Mouse (Mus musculus) heart, embryonic 15.5 days (tissue): ENCODE data around the gene Stil. TPM values are rescaled to one million over a fixed set of nuclear protein-coding genes. Genes with fewer than 3 reads are reported as not detected.
A peak's percentile ranks its signal among the peaks of the same experiment; 100 is the strongest.

Experiments
- ATAC-seq: fragments of 200-750 bp; cut with Nextera tagmentation; replicated peaks from 2 replicates; pipeline ENCODE4 v1.8.0; 2017; ENCODE audit warnings: low read depth, moderate TSS enrichment; ENCODE audit not compliant: insufficient number of reproducible peaks, insufficient read depth, low FRiP score
- H3K27ac ChIP-seq: fragments of 300-500 bp; sonication (generic); 2 replicates; pipeline ENCODE4 v1.5.1; 2015; ENCODE audit warnings: mild to moderate bottlenecking, inconsistent platforms
- H3K27me3 ChIP-seq: fragments of 300-500 bp; sonication (generic); 2 replicates; pipeline ENCODE4 v1.6.1; 2015; ENCODE audit warnings: inconsistent platforms
- H3K36me3 ChIP-seq: fragments of 300-500 bp; sonication (generic); 2 replicates; pipeline ENCODE4 v1.6.1; 2015; ENCODE audit warnings: mild to moderate bottlenecking, inconsistent platforms
- H3K4me1 ChIP-seq: fragments of 300-500 bp; sonication (generic); replicated peaks from 2 replicates; pipeline ENCODE4 v1.6.1; 2015; ENCODE audit warnings: inconsistent platforms
- H3K4me2 ChIP-seq: fragments of 300-500 bp; sonication (generic); 2 replicates; pipeline ENCODE4 v1.6.1; 2015; ENCODE audit warnings: inconsistent platforms, mild to moderate bottlenecking, moderate library complexity
- H3K4me3 ChIP-seq: fragments of 300-500 bp; sonication (generic); 2 replicates; pipeline ENCODE4 v1.5.1; 2015; ENCODE audit warnings: mild to moderate bottlenecking, inconsistent platforms
- H3K9ac ChIP-seq: fragments of 300-500 bp; sonication (generic); 2 replicates; pipeline ENCODE4 v1.6.1; 2015; ENCODE audit warnings: mild to moderate bottlenecking, inconsistent platforms
- H3K9me3 ChIP-seq: fragments of 300-500 bp; sonication (generic); replicated peaks from 2 replicates; pipeline ENCODE4 v1.6.1; 2016; ENCODE audit warnings: inconsistent platforms
- WGBS: fragments of 180-500 bp; shearing (Covaris S2); methylation state at CpG from one replicate; pipeline ENCODE4 v1.1.7; 2015; ENCODE audit warnings: mixed read lengths; 5-methylcytosine and 5-hydroxymethylcytosine counted together
- polyA plus RNA-seq: library from polyadenylated mRNA; unstranded; fragments of >200 nt; fragmentation: Nextera tagmentation; extraction: Ambion mirVana; gene quantifications from 2 replicates; pipeline ENCODE4 v1.2.1, GENCODE M21; 2015

The Stil gene
- polyA plus RNA-seq, 1 experiment from 2014 or later: 6.5 TPM

DNA sequence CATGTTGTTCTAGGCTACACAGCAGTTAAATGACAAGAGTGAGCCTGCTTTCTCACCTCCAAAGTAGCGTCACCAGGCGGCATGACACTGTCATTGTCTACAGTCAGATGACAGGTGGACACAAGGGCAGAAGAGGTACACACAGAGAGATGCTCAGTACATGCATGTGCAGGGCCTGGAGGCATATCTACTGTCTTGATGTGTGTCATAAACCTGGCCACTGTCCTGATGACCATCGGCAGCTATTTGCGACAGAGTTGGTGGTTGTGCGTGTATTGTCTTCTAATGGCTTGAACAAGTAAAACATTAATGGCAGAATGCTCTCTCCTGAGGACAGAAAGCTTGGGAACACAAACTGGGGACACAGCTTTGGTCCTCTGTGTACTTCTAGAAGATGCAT is 51.3 kb downstream of the Stil start:
- peaks cover 58% of the 10 kb centered on the region for H3K27me3 ChIP-seq
- H3K9me3 ChIP-seq: no peaks in the 10 kb centered on the region
- WGBS: 71% methylated on average over 5 of the region's 5 CpGs
- peaks cover 15% of the 10 kb centered on the region for H3K4me1 ChIP-seq
- H3K4me3 ChIP-seq: no peak overlapping the region
- no peak overlapping the region for H3K27ac ChIP-seq
- no peaks in the 10 kb centered on the region for H3K36me3 ChIP-seq
- no peak overlapping the region for H3K4me2 ChIP-seq
- H3K9ac ChIP-seq: no peak overlapping the region
- no peak for ATAC-seq

- Histone ChIP-seq H3K9ac (peak overlapping the region; percentile 37), H3K27me3 (peaks cover 69% of the 10 kb centered on the region), H3K4me1 (peaks cover 26% of the 10 kb centered on the region), H3K36me3 (no peaks in the 10 kb centered on the region), H3K27ac (peak overlapping the region; percentile 74), H3K4me2 (peak overlapping the region; percentile 76), H3K4me3 (peak overlapping the region; percentile 43), H3K9me3 (no peaks in the 10 kb centered on the region)
- ATAC-seq: peak; percentile 74
- under 1% methylated on average over 36 of the region's 36 CpGs for WGBS
These were observed 52.5 kb downstream of the Stil start for GRCm38 (mm10) chr4:115052343-115053005.

DNA sequence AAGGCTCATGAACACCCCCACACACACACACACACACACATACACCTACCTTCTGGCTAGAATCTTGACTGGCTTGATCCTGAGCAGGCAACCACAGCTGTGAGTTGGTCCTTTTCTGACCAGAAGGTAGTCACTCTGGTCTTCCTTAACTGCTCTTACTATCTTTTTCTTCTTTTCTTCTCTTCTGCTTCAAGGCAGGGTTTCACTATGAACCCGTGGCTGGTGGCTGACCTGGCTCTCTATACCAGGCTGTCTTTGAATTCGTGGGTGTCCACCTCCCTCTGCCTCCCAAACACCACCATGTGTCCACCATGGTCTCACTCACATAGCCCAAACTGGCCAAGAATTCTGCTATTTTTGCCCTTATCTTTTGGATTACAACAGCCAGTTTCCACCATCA is 55.1 kb downstream of the Stil start:
- Histone ChIP-seq H3K4me3 (no peak overlapping the region), H3K36me3 (no peaks in the 10 kb centered on the region), H3K27ac (no peak overlapping the region), H3K27me3 (peaks cover 82% of the 10 kb centered on the region), H3K4me1 (peaks cover 29% of the 10 kb centered on the region), H3K9me3 (no peaks in the 10 kb centered on the region), H3K4me2 (no peak overlapping the region), H3K9ac (no peak overlapping the region)
- ATAC-seq: no peak
- 23% methylated on average over 2 of the region's 2 CpGs for WGBS

GRCm38 (mm10) chr4:115055691-115056090 is 55.7 kb downstream of the Stil start:
- Histone ChIP-seq H3K27ac (no peak overlapping the region; the same call in 1 of the 2 replicates), H3K27me3 (peaks cover 87% of the 10 kb centered on the region), H3K36me3 (no peaks in the 10 kb centered on the region), H3K9me3 (no peaks in the 10 kb centered on the region), H3K4me3 (no peak overlapping the region; the same call in 1 of the 2 replicates), H3K9ac (no peak overlapping the region), H3K4me2 (peak overlapping the region; percentile 66; the same call in 1 of the 2 replicates), H3K4me1 (peaks cover 29% of the 10 kb centered on the region)
- 28% methylated on average over 3 of the region's 3 CpGs for WGBS
- ATAC-seq: no peak

DNA sequence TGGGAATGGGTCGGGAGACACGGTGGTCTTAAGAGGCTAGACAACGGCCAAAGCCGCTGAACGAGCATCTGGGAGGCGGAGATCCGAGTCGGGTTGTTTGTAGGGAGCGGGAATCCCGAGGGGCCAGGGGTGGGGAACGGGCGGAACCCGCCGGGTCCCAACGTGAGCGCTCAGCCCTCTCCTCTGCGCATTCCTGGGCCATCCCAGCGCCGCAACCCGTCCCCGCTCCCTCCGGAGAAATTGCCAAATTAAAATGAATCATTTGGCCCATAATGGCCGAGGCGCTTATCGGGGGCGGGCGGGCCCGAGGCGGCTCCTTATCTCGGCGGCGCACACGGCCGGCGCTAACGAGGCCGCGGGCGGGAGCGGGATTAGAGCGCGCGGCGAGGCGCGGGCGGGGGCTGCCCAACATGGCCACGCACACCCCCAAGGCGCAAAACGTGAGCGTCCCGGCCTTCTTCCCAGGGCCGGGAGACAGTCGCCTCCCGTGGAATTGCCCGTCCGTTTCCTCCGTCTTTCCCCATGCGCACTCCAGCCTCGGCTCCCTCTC is 56.5 kb downstream of the Stil start, which contains the start of gene Tal1:
Gene Tal1 (plus strand): TSS at position 56 of the 550 bp plus-strand sequence.
- H3K9ac ChIP-seq: peak within 1 kb of the TSS; percentile 49
- H3K27ac ChIP-seq: peak within 1 kb of the TSS; percentile 75
- peak within 1 kb of the TSS; percentile 66 for H3K4me2 ChIP-seq
- ATAC-seq: peak; percentile 25
- H3K9me3 ChIP-seq: no peaks in the 10 kb centered on the region
- no peaks in the 10 kb centered on the region for H3K36me3 ChIP-seq
- H3K4me3 ChIP-seq: peak within 1 kb of the TSS; percentile 51
- H3K27me3 ChIP-seq: peaks cover 89% of the 10 kb centered on the region
- peaks cover 29% of the 10 kb centered on the region for H3K4me1 ChIP-seq
- under 1% methylated on average over 58 of the region's 60 CpGs for WGBS

DNA sequence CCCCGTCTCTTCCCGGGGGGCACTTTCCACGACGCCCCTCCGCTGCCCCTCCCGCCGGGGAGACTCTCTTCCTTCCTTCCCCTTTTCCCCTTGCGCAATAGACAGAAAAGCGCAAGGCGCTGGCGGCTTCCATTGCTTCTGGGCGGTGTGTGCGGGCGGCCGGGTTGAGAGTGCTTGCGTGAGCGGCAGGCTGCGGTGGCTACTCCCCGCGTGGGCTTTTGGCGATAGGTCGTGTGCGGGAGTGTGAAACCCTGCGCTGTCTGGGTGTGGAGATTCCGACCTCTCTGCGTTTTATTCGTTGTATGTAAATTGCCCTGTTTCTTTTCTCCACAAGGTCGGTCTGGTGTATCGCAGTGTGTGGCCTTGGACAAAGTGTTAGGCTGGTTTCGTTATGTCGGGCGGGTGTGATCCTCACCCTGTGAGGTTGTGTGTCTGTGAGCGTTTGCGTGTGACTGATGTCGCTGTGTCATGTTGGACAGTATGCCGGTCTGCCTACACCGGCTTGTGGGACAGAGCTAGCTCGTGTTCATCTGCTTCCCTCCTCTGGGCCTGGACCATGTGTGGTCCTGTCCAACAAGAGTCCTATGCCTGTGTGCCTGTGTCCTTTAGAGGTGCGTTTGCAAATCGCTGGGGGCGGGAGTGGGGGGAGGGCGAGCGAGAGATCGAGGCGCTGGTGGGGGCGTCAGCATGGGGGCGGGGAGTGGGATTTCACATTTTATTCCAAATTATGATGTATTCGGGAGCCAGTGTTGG is 57.1 kb downstream of the Stil start:
- WGBS: under 1% methylated on average over 48 of the region's 48 CpGs
- peak overlapping the region; percentile 66 for H3K4me2 ChIP-seq

DNA sequence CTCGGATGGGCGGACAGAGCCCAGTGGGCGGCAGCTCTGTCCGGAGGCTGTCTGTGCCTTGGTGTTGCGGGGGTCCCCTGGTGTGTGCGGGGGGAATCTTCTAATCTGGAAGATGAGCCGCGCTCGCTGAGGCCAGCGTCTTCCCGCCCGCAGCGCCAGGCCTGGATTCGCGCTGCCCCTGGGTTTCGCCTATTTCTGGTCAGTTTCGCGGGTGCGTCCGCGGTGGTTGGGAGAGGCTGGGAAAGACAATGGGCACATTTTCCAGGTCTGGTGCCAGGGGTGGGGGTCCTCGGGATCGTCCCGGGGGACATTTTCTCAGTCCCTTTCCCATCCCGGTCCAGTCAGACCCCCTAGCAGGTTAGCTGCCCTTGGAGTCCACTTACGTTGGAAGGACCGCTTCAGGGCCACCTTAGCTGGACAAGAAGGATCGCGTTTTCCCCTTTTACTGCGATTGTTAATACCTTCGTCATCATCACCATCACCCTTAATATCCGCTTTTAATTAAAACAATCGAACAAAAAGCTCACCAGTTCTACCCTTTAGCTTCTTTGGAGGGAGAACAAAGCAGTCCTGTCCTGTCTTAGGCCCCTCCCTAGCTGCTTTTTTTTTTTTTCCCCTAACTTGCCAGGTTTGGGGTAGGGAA is 57.8 kb downstream of the Stil start:
- WGBS: 3% methylated on average over 33 of the region's 33 CpGs
- H3K4me1 ChIP-seq: peaks cover 23% of the 10 kb centered on the region
- H3K9me3 ChIP-seq: no peaks in the 10 kb centered on the region
- H3K36me3 ChIP-seq: no peaks in the 10 kb centered on the region
- peak overlapping the region; percentile 51 for H3K4me3 ChIP-seq
- H3K27ac ChIP-seq: peak overlapping the region; percentile 75
- ATAC-seq: 0 out of 2 replicates have a peak, but pooled peaks have one; percentile 20
- peaks cover 87% of the 10 kb centered on the region for H3K27me3 ChIP-seq
- peak overlapping the region; percentile 49 for H3K9ac ChIP-seq
- peak overlapping the region; percentile 66 for H3K4me2 ChIP-seq

More for the DNA sequence above, 57.1 kb downstream of the Stil start:
- Histone ChIP-seq H3K9me3 (no peaks in the 10 kb centered on the region), H3K27me3 (peaks cover 88% of the 10 kb centered on the region), H3K4me3 (peak overlapping the region; percentile 51), H3K4me1 (peaks cover 26% of the 10 kb centered on the region), H3K27ac (peak overlapping the region; percentile 75), H3K36me3 (no peaks in the 10 kb centered on the region), H3K9ac (peak overlapping the region; percentile 49)
- ATAC-seq: peak; percentile 51

DNA sequence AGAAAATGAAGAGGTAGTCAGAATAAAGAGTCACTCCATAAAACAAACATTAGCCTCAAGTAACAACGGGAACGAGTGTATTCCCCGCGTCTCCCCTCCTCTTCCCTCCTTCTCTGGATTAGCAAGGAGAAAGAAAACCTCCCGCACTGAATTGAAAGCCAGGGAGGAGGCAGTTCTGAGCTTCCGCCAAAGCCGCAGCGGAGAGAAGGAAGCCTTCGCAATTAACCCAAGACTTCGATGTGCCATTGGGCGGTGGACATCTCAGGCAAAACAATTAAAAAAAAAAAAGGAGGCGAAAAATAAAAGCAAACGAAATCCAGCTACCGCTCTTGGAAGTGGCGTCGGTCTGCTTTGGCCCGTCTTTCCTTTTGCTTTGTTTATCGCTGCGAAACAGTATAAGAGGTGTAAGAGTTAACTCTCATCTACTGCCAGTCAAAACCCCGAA is 58.4 kb downstream of the Stil start:
- WGBS: 1% methylated on average over 20 of the region's 20 CpGs
- H3K4me1 ChIP-seq: peaks cover 25% of the 10 kb centered on the region
- peak overlapping the region; percentile 66 for H3K4me2 ChIP-seq

DNA sequence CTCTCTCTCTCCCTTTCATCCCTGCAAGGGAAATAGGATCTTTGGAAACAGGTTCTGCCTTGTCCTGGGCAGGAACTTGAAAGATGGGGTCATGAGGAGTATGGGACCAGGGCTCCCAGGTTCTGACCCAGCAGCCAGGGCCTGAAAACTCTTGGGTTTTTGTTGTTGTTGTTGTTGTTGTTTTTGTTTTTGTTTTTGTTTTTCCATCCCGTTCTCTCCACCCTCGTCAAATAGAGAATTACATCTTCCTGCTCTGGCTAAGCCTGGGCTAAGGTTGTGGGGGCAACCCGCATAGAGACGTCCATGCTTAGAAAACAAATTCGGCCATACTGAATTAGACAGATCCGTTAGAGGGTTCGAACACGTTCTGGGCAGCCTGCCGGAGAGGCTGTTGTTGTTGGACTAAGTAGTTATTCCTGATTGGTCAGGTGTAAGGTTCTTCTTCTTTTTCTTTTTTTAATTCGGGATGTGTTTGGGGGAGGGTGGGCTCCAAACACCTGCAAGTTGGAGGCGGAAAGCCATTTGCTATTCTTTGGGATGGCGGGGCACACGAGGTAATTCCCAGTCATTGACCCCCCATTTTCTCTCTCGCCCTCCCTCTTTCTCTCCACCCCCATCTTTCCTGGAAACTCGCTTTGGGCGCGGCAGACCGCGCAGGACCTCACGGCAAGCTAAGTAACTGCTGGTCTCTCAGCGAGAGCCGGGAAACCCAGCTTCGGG is 59.1 kb downstream of the Stil start:
- no peaks in the 10 kb centered on the region for H3K9me3 ChIP-seq
- no peaks in the 10 kb centered on the region for H3K36me3 ChIP-seq
- no peak for ATAC-seq
- 3% methylated on average over 23 of the region's 23 CpGs for WGBS
- peak overlapping the region; percentile 51 for H3K4me3 ChIP-seq
- peak overlapping the region; percentile 66 for H3K4me2 ChIP-seq
- H3K4me1 ChIP-seq: peaks cover 31% of the 10 kb centered on the region
- peak overlapping the region; percentile 25; the same call in 1 of the 2 replicates for H3K9ac ChIP-seq
- peak overlapping the region; percentile 75 for H3K27ac ChIP-seq
- peaks cover 93% of the 10 kb centered on the region for H3K27me3 ChIP-seq

More for the DNA sequence above, 58.4 kb downstream of the Stil start:
- peak overlapping the region; percentile 51 for H3K4me3 ChIP-seq
- peak overlapping the region; percentile 75 for H3K27ac ChIP-seq
- peaks cover 88% of the 10 kb centered on the region for H3K27me3 ChIP-seq
- no peaks in the 10 kb centered on the region for H3K9me3 ChIP-seq
- peak overlapping the region; percentile 49 for H3K9ac ChIP-seq
- no peak for ATAC-seq
- H3K36me3 ChIP-seq: no peaks in the 10 kb centered on the region

DNA sequence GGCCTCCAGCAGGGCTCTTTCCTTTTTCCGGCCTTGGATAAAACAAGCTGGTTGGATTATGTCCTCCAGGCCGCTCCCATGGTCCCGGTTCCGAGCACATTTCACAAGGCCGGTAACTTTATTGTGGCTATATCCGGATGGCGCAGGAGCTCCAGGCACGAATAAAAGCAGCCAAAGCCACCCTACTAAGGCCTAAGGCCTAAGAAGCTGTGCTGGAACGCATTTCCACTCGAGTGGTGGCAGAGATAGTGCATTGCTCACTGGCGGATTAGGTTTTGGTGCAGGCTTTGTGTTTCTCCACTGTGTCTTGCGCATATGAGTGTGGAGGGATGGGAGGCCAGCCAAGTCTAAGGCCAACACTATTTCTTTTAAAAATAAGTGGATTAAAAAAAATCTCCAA is 59.9 kb downstream of the Stil start:
- H3K4me2 ChIP-seq: peak overlapping the region; percentile 66
- WGBS: 13% methylated on average over 12 of the region's 12 CpGs
- peak overlapping the region; percentile 51 for H3K4me3 ChIP-seq
- H3K9me3 ChIP-seq: no peaks in the 10 kb centered on the region
- peak overlapping the region; percentile 75 for H3K27ac ChIP-seq
- no peaks in the 10 kb centered on the region for H3K36me3 ChIP-seq
- peaks cover 93% of the 10 kb centered on the region for H3K27me3 ChIP-seq
- ATAC-seq: no peak
- peaks cover 32% of the 10 kb centered on the region for H3K4me1 ChIP-seq
- no peak overlapping the region for H3K9ac ChIP-seq
